Mouse (Mus musculus): ENCODE data around the gene Gm3646.

GRCm38 (mm10) chr1:39819596-39819995 is 14.5 kb upstream of the Gm3646 start:
- TF ChIP-seq POLR2A (IDR thresholded peaks at IDR 0.05; ENCODE audit: low read depth, low read length) (no peak), CTCF (IDR thresholded peaks at IDR 0.05; ENCODE audit: extremely low read depth, insufficient read depth, insufficient read length, insufficient replicate concordance) (no peak)
